Mouse (Mus musculus): Measurements from ENCODE around the gene Coa7.

DNA sequence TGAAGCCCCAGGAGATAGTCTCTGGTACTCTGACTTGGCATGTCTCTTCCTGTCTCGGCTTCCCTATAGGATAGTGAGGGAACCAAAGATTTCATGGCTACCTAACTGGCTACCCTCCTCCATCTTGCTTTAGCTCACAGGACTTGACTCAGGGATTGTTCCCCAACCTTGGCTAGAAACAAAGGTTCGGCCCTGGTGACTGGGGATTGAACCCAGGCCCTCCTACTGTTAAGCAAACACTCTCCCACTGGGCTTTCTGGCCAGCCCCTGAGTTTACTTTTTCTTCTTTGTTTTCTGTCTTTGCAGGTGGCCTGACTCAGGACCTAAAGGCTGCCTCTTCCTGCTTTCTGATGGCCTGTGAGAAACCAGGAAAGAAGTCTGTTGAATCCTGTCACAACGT lies 9.9 kb downstream of the Coa7 start:
- TF ChIP-seq POLR2A (IDR thresholded peaks at IDR 0.05; ENCODE audit: control insufficient read depth, low read depth, low read length): no peak
- TF ChIP-seq CTCF (IDR thresholded peaks at IDR 0.05; ENCODE audit: control insufficient read depth, insufficient read depth, insufficient replicate concordance, low read depth, low read length): no peak
